Mouse (Mus musculus) testis, adult 2 months (tissue): ENCODE results near the gene Skap1.

Experiments
- CTCF ChIP-seq: fragments of 200-500 bp; IDR thresholded peaks from 2 replicates; pipeline ENCODE4 v1.5.1; 2012; ENCODE audit warnings: low read depth, mild to moderate bottlenecking, inconsistent platforms, low read length, moderate library complexity; ENCODE audit not compliant: control insufficient read depth, insufficient read depth, insufficient replicate concordance
- POLR2A ChIP-seq: fragments of 200-500 bp; IDR thresholded peaks from 2 replicates; pipeline ENCODE4 v1.6.1; 2012; ENCODE audit warnings: low read depth, mild to moderate bottlenecking, inconsistent platforms, low read length, moderate library complexity; ENCODE audit not compliant: control insufficient read depth

DNA sequence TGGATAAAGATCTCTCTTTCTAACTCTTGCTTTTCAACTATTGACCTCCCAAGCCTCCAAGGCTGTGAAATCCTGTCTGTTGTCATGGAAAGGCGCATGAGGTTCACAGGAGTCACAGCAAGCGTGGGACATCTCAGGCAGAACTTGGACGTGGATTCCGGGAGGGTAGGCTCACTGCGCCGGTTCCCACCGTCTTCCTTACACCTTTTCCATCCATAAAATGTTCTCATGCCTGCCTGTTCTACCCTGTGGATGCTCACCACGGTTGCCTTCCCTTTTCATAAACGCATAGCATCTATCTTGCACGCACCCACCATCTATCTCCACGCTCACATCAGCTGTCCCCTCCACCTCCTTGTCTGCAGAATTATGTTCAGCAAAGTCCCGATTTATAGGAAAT is 276.4 kb downstream of the Skap1 start:
- no peak for TF ChIP-seq CTCF
- no peak for TF ChIP-seq POLR2A
